Mouse (Mus musculus) spleen, embryonic (tissue): Measurements from ENCODE around the gene Ott.
"Not testable (repeated sequence)": the region's sequence is repeated elsewhere in the genome, so short reads cannot be mapped to it uniquely, and the experiment has no call there.

Experiments
- CTCF ChIA-PET: fragments of 350-600 bp; sonication (Branson Sonifier 250); formaldehyde crosslinking; loops from one replicate; lab custom pipeline; 2022; lab: Charles Lee

The Ott gene

DNA sequence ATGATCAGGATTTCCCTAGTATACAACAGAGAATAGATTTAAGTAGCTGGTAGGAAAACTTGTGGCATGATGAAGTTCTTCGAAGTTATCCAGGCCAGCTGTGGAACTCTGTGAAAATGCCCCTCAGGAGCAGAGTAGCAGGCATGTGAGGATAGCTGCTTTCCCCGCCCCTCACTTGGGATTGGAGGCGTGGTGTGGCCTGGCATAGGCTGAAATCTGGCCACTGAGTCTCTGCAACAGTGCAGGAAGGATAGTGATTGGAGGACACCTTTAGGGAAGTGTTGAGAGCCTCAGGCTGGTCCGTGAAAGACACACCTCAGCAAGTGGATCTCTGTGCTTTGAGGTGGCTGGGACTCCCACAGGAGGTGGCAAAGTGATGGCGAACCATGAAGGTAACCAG is at the start of gene Ott:
Gene Ott (plus strand): TSS at position 301 of the 400 bp plus-strand sequence.
- CTCF ChIA-PET = not testable (repeated sequence)
